Mouse (Mus musculus) liver, postnatal 0 days (tissue): ENCODE data around the gene Cacng4.

Experiments used
- CTCF ChIP-seq: sonication (generic); IDR thresholded peaks from 2 replicates; pipeline ENCODE4 v1.5.1; 2016; ENCODE audit warnings: antibody characterized with exemption, low read depth
- EP300 ChIP-seq: IDR thresholded peaks from 2 replicates; pipeline ENCODE4 v1.6.1; 2016; ENCODE audit warnings: antibody characterized with exemption, low read depth, mild to moderate bottlenecking

- TF ChIP-seq CTCF = no peak
- TF ChIP-seq EP300 = no peak
Observed at GRCm38 (mm10) chr11:107759516-107759915, 34.8 kb downstream of the Cacng4 start.
